Mouse (Mus musculus) adrenal gland, adult 18-20 months (tissue): ENCODE results near the gene Pdhx. TPM values are rescaled to one million over a fixed set of nuclear protein-coding genes. Genes with fewer than 3 reads are reported as not detected.
A peak's percentile ranks its signal among the peaks of the same experiment; 100 is the strongest.

Experiments used
- DNase-seq, 2 experiments: peaks; one replicate each; pipeline ENCODE4 v3.0.0; 2021 to 2022; ENCODE audit warnings: low spot score in 2 of 2
- total RNA-seq, 2 experiments: library from RNA; stranded (reverse); gene quantifications; 1 replicate in 1 of 2; 2 replicates in 1 of 2; pipeline ENCODE4 v1.2.3; 2021

Pdhx gene
- total RNA-seq, 2 experiments from 2014 or later: 126 to 127 TPM

GRCm38 (mm10) chr2:102993841-102994607, 79.3 kb downstream of the Pdhx start:
- no peak for DNase-seq

- no peak for DNase-seq
Measured at GRCm38 (mm10) chr2:102992405-102992804, 80.9 kb downstream of the Pdhx start.

GRCm38 (mm10) chr2:102990301-102990702, 83.0 kb downstream of the Pdhx start:
- DNase-seq: no peak

- DNase-seq: no peak
Measured at GRCm38 (mm10) chr2:102989446-102989845, 83.9 kb downstream of the Pdhx start.

- DNase-seq: no peak
Measured at GRCm38 (mm10) chr2:102987708-102988010, 85.7 kb downstream of the Pdhx start.

- peak; percentile 38 to 58 for DNase-seq
Measured at GRCm38 (mm10) chr2:102986964-102987707, 86.2 kb downstream of the Pdhx start.

GRCm38 (mm10) chr2:102986424-102986823, 86.9 kb downstream of the Pdhx start:
- no peak for DNase-seq

GRCm38 (mm10) chr2:102982822-102983221, 90.5 kb downstream of the Pdhx start:
- no peak for DNase-seq

- no peak for DNase-seq
Measured at GRCm38 (mm10) chr2:102981446-102982314, 91.6 kb downstream of the Pdhx start.

GRCm38 (mm10) chr2:102980870-102981269, 92.4 kb downstream of the Pdhx start:
- DNase-seq: no peak

- no peak for DNase-seq
Measured at GRCm38 (mm10) chr2:102979519-102979918, 93.8 kb downstream of the Pdhx start.

- DNase-seq: no peak
Measured at GRCm38 (mm10) chr2:102979112-102979511, 94.2 kb downstream of the Pdhx start.

GRCm38 (mm10) chr2:102975358-102975945, 97.9 kb downstream of the Pdhx start:
- DNase-seq: no peak

- DNase-seq: no peak
Measured at GRCm38 (mm10) chr2:102973115-102973514, 100.2 kb downstream of the Pdhx start.

GRCm38 (mm10) chr2:102972575-102972974, 100.7 kb downstream of the Pdhx start:
- no peak for DNase-seq

GRCm38 (mm10) chr2:102971951-102972350, 101.4 kb downstream of the Pdhx start:
- DNase-seq: no peak

Other genes with a start within 250 kb of the Pdhx start
- 10 to 100 TPM; 35.6 to 86.8 TPM for gene Cd44, start 171.8 kb downstream of the Pdhx start, total RNA-seq
- gene Apip, start 162 bp upstream of the Pdhx start, total RNA-seq: 10 to 100 TPM; 46.1 to 51.2 TPM
- under 1 TPM in 1 of 2 experiments, not detected in 1; 0.50 TPM for gene Ehf, start 229.8 kb upstream of the Pdhx start, total RNA-seq